Mouse (Mus musculus) kidney, adult 2 months (tissue): Measurements from ENCODE around the gene Gm21970. TPM values are rescaled to one million over a fixed set of nuclear protein-coding genes. Genes with fewer than 3 reads are reported as not detected.

Source experiments
- DNase-seq: peaks from one replicate; pipeline ENCODE4 v3.0.0; 2021
- H3K27ac ChIP-seq: fragments of 200-500 bp; 2 replicates; pipeline ENCODE4 v1.5.1; 2012; ENCODE audit warnings: low read depth, low read length, control low read depth, inconsistent platforms; ENCODE audit not compliant: insufficient read depth
- H3K27me3 ChIP-seq: fragments of 200-500 bp; replicated peaks from 2 replicates; pipeline ENCODE4 v1.6.1; 2012; ENCODE audit warnings: mild to moderate bottlenecking, moderate library complexity, low read length, inconsistent platforms; ENCODE audit not compliant: control insufficient read depth, insufficient read depth
- H3K36me3 ChIP-seq: fragments of 200-500 bp; 2 replicates; pipeline ENCODE4 v1.6.1; 2012; ENCODE audit warnings: mild to moderate bottlenecking, moderate library complexity, low read length, inconsistent platforms; ENCODE audit not compliant: control insufficient read depth, insufficient read depth
- H3K4me1 ChIP-seq: fragments of 200-500 bp; 2 replicates; pipeline ENCODE4 v1.6.1; 2011; ENCODE audit warnings: low read length; ENCODE audit not compliant: control insufficient read depth, insufficient read depth
- H3K4me3 ChIP-seq: fragments of 200-500 bp; 2 replicates; pipeline ENCODE4 v1.5.1; 2011; ENCODE audit warnings: mild to moderate bottlenecking, low read depth, low read length, control low read depth; ENCODE audit not compliant: insufficient read depth
- CTCF ChIP-seq: fragments of 200-500 bp; conservative IDR thresholded peaks from 2 replicates; pipeline ENCODE4 v1.5.1; 2011; ENCODE audit warnings: low read depth, mild to moderate bottlenecking, control low read depth, low read length, moderate library complexity, mixed read lengths; ENCODE audit not compliant: insufficient read depth, insufficient read length
- POLR2A ChIP-seq: fragments of 200-500 bp; IDR thresholded peaks from one replicate; pipeline ENCODE4 v1.6.1; 2011; ENCODE audit warnings: low read depth, low read length, control low read depth
- WGBS: fragments of 180-500 bp; shearing (Covaris S2); methylation state at CpG from one replicate; pipeline ENCODE4 v1.1.7; 2018; 5-methylcytosine and 5-hydroxymethylcytosine counted together
- polyA plus RNA-seq: library from polyadenylated mRNA; depleted of rRNA; stranded (reverse); fragments of >200 nt; gene quantifications from 2 replicates; pipeline ENCODE4 v1.2.3, GENCODE M21; 2012

Gm21970 gene
- polyA plus RNA-seq, 1 experiment = not detected

- no peak overlapping the region for H3K27ac ChIP-seq
These were observed 3.4 kb downstream of the Gm21970 start for GRCm38 (mm10) chr16:91394826-91395410.

GRCm38 (mm10) chr16:91395633-91396392, 4.3 kb downstream of the Gm21970 start:
- no peaks in the 10 kb centered on the region for H3K4me1 ChIP-seq
- H3K36me3 ChIP-seq = peaks cover 2% of the 10 kb centered on the region; the same call in 1 of the 2 replicates
- H3K27ac ChIP-seq = no peak overlapping the region
- TF ChIP-seq CTCF = no peak
- no peak for TF ChIP-seq POLR2A
- WGBS = 75% methylated on average over 8 of the region's 8 CpGs
- H3K27me3 ChIP-seq = no peaks in the 10 kb centered on the region
- H3K4me3 ChIP-seq = no peak overlapping the region
- DNase-seq = no peak

More at GRCm38 (mm10) chr16:91394826-91395410, 3.4 kb downstream of the Gm21970 start:
- H3K4me1 ChIP-seq = no peaks in the 10 kb centered on the region
- TF ChIP-seq POLR2A = no peak
- no peak for TF ChIP-seq CTCF
- DNase-seq = no peak
- no peaks in the 10 kb centered on the region for H3K27me3 ChIP-seq
- no peak overlapping the region for H3K4me3 ChIP-seq
- peaks cover 2% of the 10 kb centered on the region; the same call in 1 of the 2 replicates for H3K36me3 ChIP-seq
- 53% methylated on average over 4 of the region's 4 CpGs for WGBS

GRCm38 (mm10) chr16:91396844-91397537, 5.5 kb downstream of the Gm21970 start:
- Histone ChIP-seq H3K27me3 (no peaks in the 10 kb centered on the region), H3K36me3 (no peaks in the 10 kb centered on the region; the same call in 1 of the 2 replicates), H3K4me1 (no peaks in the 10 kb centered on the region), H3K4me3 (no peak overlapping the region), H3K27ac (no peak overlapping the region)
- no peak for DNase-seq
- WGBS = 72% methylated on average over 10 of the region's 10 CpGs
- TF ChIP-seq CTCF = no peak
- TF ChIP-seq POLR2A = no peak

GRCm38 (mm10) chr16:91398030-91398429, 6.5 kb downstream of the Gm21970 start:
- no peak overlapping the region for H3K27ac ChIP-seq
- no peaks in the 10 kb centered on the region for H3K27me3 ChIP-seq
- 80% methylated on average over 12 of the region's 12 CpGs for whole genome bisulfite sequencing
- no peak for TF ChIP-seq CTCF
- no peak for TF ChIP-seq POLR2A
- no peak overlapping the region for H3K4me3 ChIP-seq
- DNase-seq = no peak
- no peaks in the 10 kb centered on the region for H3K36me3 ChIP-seq
- H3K4me1 ChIP-seq = no peaks in the 10 kb centered on the region

- Histone ChIP-seq H3K27ac (no peak overlapping the region), H3K4me1 (no peaks in the 10 kb centered on the region), H3K36me3 (no peaks in the 10 kb centered on the region), H3K4me3 (no peak overlapping the region), H3K27me3 (no peaks in the 10 kb centered on the region)
- DNase-seq = no peak
- no peak for TF ChIP-seq POLR2A
- TF ChIP-seq CTCF = no peak
- 92% methylated on average over 7 of the region's 7 CpGs for WGBS
These were observed 7.4 kb downstream of the Gm21970 start for GRCm38 (mm10) chr16:91398944-91399343.

- H3K27ac ChIP-seq = no peak overlapping the region
- 54% methylated on average over 6 of the region's 6 CpGs for WGBS
- TF ChIP-seq POLR2A (no peak), CTCF (no peak)
These were observed 10.1 kb downstream of the Gm21970 start for GRCm38 (mm10) chr16:91401569-91402165.

GRCm38 (mm10) chr16:91403784-91404183, 12.3 kb downstream of the Gm21970 start:
- WGBS = 79% methylated on average over 9 of the region's 9 CpGs
- TF ChIP-seq POLR2A = no peak
- TF ChIP-seq CTCF = no peak
- no peaks in the 10 kb centered on the region for H3K36me3 ChIP-seq
- no peak overlapping the region for H3K27ac ChIP-seq
- no peaks in the 10 kb centered on the region for H3K27me3 ChIP-seq
- peaks cover 3% of the 10 kb centered on the region; the same call in 1 of the 2 replicates for H3K4me1 ChIP-seq
- DNase-seq = no peak
- no peak overlapping the region for H3K4me3 ChIP-seq

More at GRCm38 (mm10) chr16:91401569-91402165, 10.1 kb downstream of the Gm21970 start:
- Histone ChIP-seq H3K4me1 (no peaks in the 10 kb centered on the region; the same call in 1 of the 2 replicates), H3K27me3 (no peaks in the 10 kb centered on the region), H3K36me3 (no peaks in the 10 kb centered on the region), H3K4me3 (no peak overlapping the region)
- no peak for DNase-seq
